Mouse (Mus musculus) regulatory T cell (primary cell): ENCODE results near the gene Prrx2.

Experiments
- in situ Hi-C: fragments of 300-600 bp; cut with MboI, MseI; formaldehyde crosslinking; loops from one replicate; pipeline ENCODE4 v1.15.1; 2025; ENCODE audit warnings: high pct_unique_total_duplicates

Prrx2 gene

DNA sequence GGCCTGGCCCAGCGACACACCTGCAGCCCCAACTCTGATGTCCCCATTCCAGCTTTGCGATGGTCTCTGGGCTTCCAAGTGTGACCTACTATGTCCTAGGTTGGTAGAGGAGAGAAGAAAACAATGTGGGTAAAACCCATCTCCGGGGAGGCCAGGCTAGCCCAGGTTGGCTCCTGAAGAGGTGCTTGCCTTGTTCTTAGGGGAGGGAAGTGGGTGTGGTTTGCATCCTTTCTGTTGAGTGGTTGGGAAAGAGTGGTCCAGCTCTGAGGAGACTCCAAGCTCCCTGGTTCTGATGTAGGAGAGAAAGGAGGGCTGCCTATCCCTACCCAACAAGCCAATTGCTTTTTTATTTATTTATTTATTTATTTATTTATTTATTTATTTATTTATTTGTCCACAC lies 30.7 kb downstream of the Prrx2 start:
- in situ Hi-C loops = no loop called here

DNA sequence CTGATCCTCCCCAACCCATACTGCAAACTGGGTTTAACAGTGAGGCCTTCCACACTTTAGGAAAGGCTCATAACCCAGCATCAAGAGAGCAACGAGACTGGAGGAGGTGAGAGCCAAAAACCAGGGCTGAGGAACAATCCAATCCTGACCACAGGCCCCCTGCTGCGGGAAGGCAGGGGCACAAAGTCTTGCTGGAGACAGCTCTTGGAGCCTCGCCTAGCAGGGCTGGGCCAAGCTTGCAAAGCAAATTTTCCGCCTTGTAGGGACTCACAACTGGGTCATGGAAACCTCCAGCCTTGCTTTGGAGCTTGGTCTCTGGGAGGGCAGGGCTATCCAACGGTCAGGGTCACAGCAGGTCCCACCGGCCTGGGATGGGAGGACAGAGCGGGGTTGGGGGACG lies 36.1 kb downstream of the Prrx2 start:
- in situ Hi-C loops = no loop called here

DNA sequence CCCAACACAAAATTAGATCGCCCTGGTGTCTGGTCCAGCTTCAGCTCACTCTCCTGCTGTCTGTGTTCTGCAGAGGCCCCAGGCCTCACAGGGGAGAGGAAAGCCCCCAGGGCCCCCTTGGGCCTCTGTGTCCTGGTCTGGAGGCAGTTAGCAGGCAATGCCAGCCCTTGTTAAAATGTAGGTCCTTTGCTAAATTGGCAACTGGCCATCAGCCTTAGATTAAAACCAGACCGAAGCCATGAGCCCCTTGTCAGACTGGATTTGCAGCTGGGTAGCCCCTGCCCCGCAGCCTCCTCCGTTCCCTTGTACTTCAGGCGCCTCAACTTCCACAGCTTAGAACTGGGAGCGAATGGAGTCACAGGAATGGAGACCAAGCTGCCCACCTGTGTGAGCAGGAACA lies 37.9 kb downstream of the Prrx2 start:
- in situ Hi-C loops = no loop called here

- in situ Hi-C loops = no loop called here
Observed at GRCm38 (mm10) chr2:30874445-30874844, 39.7 kb downstream of the Prrx2 start.

DNA sequence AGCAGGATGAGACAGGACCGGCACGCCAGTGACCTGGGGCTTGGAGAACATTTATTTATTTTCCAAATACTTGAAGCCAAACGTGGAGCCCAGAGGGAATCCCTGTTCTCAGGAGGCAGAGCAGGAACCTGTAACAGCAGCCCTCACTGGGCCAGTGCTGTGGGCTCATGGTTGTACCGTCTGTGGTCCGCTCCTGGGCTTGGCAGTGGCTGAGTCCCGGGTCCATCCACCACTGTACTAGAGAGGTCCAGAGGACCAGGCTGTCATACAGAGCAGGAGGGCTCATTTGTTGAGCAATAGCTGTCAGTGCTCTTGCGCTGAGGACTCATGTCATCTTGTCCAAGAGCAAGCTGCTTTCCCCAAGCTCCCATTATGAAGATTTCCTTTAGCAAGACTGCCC lies 40.3 kb downstream of the Prrx2 start:
- in situ Hi-C loops = no loop called here

GRCm38 (mm10) chr2:30875621-30876432 lies 41.1 kb downstream of the Prrx2 start:
- in situ Hi-C loops = no loop called here

GRCm38 (mm10) chr2:30879481-30879880 lies 44.7 kb downstream of the Prrx2 start:
- in situ Hi-C loops = no loop called here

- in situ Hi-C loops = no loop called here
Observed at GRCm38 (mm10) chr2:30881215-30881614, 46.4 kb downstream of the Prrx2 start.

DNA sequence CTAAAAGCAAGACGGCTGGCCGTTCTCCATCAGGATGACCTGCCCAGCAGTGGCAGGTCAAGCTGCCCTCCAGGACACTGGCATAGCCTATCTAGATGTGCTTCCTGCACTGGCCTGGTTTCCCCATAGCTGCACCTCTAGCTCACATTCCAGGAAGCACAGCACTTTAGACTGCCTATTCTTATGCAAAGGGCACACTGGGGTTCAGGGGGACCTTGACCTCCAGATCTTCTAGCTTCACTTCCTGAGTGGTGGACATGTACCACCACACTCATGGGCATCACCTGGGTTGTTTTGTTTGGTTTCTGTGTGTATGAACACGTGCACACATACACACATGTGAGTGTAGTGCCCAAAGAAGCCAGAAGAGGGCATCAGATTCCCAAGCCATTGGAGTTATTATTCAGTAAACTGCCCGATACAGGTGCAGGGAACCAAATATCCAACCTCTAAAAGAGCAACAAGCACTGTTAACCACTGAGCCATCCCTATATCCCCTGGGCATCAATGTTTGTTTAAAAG lies 50.1 kb downstream of the Prrx2 start:
- in situ Hi-C loops = no loop called here

- in situ Hi-C loops = no loop called here
Observed at GRCm38 (mm10) chr2:30885453-30886163, 50.8 kb downstream of the Prrx2 start.

DNA sequence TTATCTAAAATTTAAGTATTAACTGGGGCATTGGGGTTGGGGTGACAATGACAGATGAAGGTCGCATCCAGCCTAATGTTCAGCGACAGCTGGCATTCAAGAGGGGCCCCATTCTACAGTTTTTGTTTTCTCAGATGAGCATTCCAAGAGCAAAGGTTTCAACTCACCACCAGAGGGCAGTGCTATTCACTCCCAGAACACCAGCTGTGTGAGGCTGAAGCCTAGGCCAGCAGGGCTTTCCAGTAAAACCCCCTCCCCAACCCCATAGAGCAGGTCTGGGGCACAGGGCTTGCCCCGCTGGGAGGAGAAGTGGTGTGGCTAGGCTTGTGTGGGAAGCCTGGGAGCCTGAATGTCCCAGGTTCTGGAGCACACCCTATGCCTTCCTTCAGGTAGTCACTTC lies 56.2 kb downstream of the Prrx2 start:
- in situ Hi-C loops = no loop called here

- in situ Hi-C loops = no loop called here
Observed at GRCm38 (mm10) chr2:30893399-30893798, 58.6 kb downstream of the Prrx2 start.

- in situ Hi-C loops = no loop called here
Observed at GRCm38 (mm10) chr2:30893946-30894345, 59.2 kb downstream of the Prrx2 start.

- in situ Hi-C loops = no loop called here
Observed at GRCm38 (mm10) chr2:30897291-30897690, 62.5 kb downstream of the Prrx2 start.

- in situ Hi-C loops = no loop called here
Observed at GRCm38 (mm10) chr2:30899397-30900069, 64.8 kb downstream of the Prrx2 start.

DNA sequence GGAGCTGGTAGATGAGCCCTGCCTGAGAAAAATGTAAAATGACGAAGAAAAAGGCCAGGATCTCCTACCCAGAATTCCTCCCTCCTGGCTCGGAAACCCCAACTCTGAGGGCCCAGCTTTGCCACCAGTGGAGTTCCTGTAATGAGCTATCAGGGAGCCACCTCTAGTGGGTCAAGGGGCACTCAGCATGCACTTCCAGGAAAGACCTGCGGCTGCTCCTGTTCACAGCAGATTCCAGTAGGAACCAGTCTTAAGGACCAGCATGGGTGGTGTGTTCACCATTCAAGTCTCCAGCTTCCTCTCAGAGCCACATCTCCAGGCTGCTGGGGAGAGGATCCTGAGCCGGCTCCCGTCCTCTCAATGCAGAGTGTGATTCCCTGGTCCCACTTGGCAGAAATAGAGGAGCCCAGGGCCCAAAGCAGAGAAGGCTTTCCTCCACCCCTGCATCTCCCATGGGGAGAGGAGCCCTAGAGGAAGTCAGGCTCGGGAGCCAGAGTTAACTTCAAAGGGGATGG lies 66.9 kb downstream of the Prrx2 start:
- in situ Hi-C loops = no loop called here

GRCm38 (mm10) chr2:30902256-30902655 lies 67.5 kb downstream of the Prrx2 start:
- in situ Hi-C loops = no loop called here

- in situ Hi-C loops = no loop called here
Observed at GRCm38 (mm10) chr2:30902726-30903722, 68.3 kb downstream of the Prrx2 start.

DNA sequence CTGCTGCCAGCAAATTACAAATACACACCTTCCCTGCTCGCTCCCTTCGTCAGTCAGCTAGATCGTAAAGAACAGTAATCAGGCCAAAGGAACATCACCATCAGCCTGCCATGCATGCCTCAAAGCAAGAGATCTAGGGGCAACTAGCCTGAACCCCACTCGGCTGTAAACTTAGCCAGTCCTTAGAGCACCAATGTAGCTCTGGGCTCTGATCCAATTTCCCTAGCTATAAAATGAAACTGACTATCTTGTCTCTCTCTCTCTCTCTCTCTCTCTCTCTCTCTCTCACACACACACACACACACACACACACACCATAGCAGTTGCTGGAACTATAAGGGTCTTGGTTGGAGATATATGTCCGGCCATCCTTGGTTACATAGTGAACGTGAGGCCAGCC lies 69.5 kb downstream of the Prrx2 start:
- in situ Hi-C loops = no loop called here

GRCm38 (mm10) chr2:30904991-30905390 lies 70.2 kb downstream of the Prrx2 start:
- in situ Hi-C loops = loop anchor here (5.0 kb wide), 1 partner anchor 58 kb away; no protein-coding TSS in a partner anchor

DNA sequence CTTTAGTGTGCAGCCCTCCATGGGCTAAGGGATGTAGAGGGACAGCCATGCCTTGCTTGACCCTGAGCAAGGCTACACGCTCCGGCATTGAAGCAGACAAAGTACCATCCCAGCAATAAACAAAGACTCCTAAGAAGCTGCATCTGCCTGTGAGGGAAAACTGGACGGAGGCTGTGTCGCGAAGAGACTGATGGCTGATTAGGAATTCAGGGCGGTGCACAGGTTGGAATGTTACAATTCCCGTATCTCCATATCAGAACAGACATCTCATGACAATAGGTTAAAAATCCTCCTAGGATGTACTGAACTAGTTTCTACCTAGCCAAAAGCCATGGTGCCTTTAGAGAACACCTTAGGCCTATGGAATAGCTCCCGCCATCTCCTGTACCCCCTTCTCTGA lies 71.1 kb downstream of the Prrx2 start:
- in situ Hi-C loops = loop anchor here (5.0 kb wide), 1 partner anchor 59 kb away; no protein-coding TSS in a partner anchor
